Mouse (Mus musculus) stomach, postnatal 0 days (tissue): ENCODE measurements around the gene Calcoco1.

Experiments used
- CTCF ChIP-seq: IDR thresholded peaks from 2 replicates; pipeline ENCODE4 v1.5.1; 2016; ENCODE audit warnings: antibody characterized with exemption, low read depth, mild to moderate bottlenecking, moderate library complexity
- EP300 ChIP-seq: optimal IDR thresholded peaks from 2 replicates; pipeline ENCODE3; 2016; ENCODE audit warnings: antibody characterized with exemption

GRCm38 (mm10) chr15:102733759-102734531 lies 12.0 kb upstream of the Calcoco1 start:
- no peak for TF ChIP-seq CTCF
- no peak for TF ChIP-seq EP300
